Mouse (Mus musculus) thymus, postnatal 25 days (tissue): Measurements from ENCODE around the gene Wipf2.

Experiments used
- DNase-seq: peaks from one replicate; pipeline ENCODE4 v3.0.0; 2022

Gene Wipf2

GRCm38 (mm10) chr11:98945605-98945977 lies 82.2 kb downstream of the Wipf2 start:
- no peak for DNase-seq

GRCm38 (mm10) chr11:98947969-98948569 lies 84.6 kb downstream of the Wipf2 start:
- DNase-seq, result no peak

- no peak for DNase-seq
These were observed 86.0 kb downstream of the Wipf2 start for GRCm38 (mm10) chr11:98949242-98949957.

- DNase-seq, result no peak
These were observed 86.6 kb downstream of the Wipf2 start for GRCm38 (mm10) chr11:98949958-98950460.

- no peak for DNase-seq
These were observed 87.0 kb downstream of the Wipf2 start for GRCm38 (mm10) chr11:98950484-98950883.

GRCm38 (mm10) chr11:98951026-98951906 lies 87.8 kb downstream of the Wipf2 start:
- DNase-seq, result no peak

GRCm38 (mm10) chr11:98952111-98952510 lies 88.7 kb downstream of the Wipf2 start:
- DNase-seq, result no peak

- peak; percentile 23 for DNase-seq
These were observed 89.3 kb downstream of the Wipf2 start for GRCm38 (mm10) chr11:98952736-98953135.

- no peak for DNase-seq
These were observed 89.9 kb downstream of the Wipf2 start for GRCm38 (mm10) chr11:98953361-98953760.

GRCm38 (mm10) chr11:98953835-98954320 lies 90.4 kb downstream of the Wipf2 start:
- DNase-seq, result no peak

- DNase-seq, result peak; percentile 70
These were observed 90.9 kb downstream of the Wipf2 start for GRCm38 (mm10) chr11:98954373-98954772.
